Mouse (Mus musculus) CH12.LX (cell line): ENCODE results near the gene Dlgap1.

Source experiments
- CHD2 ChIP-seq: IDR thresholded peaks from 2 replicates; pipeline ENCODE4 v1.6.1; 2011; ENCODE audit warnings: low read length, improper control_type of control experiment
- CTCF ChIP-seq, 2 experiments: IDR thresholded peaks in 1 of 2; conservative IDR thresholded peaks in 1 of 2; 2 replicates each; pipeline ENCODE4 v1.5.1; 2011 to 2012; ENCODE audit warnings: low read depth in 2 of 2, low read length in 2 of 2, improper control_type of control experiment in 1 of 2, inconsistent platforms in 1 of 2, mild to moderate bottlenecking in 1 of 2, moderate library complexity in 1 of 2
- EP300 ChIP-seq: IDR thresholded peaks from 2 replicates; pipeline ENCODE4 v1.6.1; 2011; ENCODE audit warnings: low read length, improper control_type of control experiment
- POLR2A ChIP-seq: IDR thresholded peaks from 2 replicates; pipeline ENCODE4 v1.6.1; 2011; ENCODE audit warnings: low read depth, mild to moderate bottlenecking, improper control_type of control experiment, low read length
- USF1 ChIP-seq: IDR thresholded peaks from 2 replicates; pipeline ENCODE4 v1.6.1; 2014; ENCODE audit warnings: low read depth, mild to moderate bottlenecking, inconsistent platforms, low read length, improper control_type of control experiment

DNA sequence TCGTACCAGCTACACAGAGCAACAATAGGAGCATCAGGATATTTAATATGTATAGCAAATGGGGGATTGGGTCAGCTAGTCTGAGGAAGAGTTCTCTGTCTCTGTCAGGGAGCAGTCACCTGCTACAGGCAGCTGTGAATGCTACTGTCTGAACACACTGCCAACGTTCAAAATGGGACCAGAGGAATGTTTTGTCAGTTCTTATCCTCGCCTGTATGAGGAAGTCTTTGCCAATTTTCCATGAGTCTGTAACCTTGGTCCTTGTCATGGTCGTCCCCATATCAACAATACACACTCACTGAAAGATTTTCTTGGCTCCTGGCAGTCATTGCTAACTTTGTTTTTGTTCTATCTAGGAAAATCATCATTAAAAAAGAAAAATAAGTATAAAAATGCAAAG is 51.5 kb downstream of the Dlgap1 start:
- TF ChIP-seq CTCF (conservative IDR thresholded peaks at IDR 0.05 in 1 of 2, IDR thresholded peaks at IDR 0.05 in 1 of 2; ENCODE audit: low read depth in 2 of 2, low read length in 2 of 2) (no peak), USF1 (no peak), POLR2A (no peak), EP300 (no peak), CHD2 (no peak)
